Mouse (Mus musculus) ovary, postnatal 14 days (tissue): ENCODE results near the gene Hes1.
"Not testable (repeated sequence)": the region's sequence is repeated elsewhere in the genome, so short reads cannot be mapped to it uniquely, and the experiment has no call there.

Experiments used
- DNase-seq: peaks from one replicate; pipeline ENCODE4 v3.0.0; 2022; ENCODE audit warnings: low spot score

Gene Hes1

DNA sequence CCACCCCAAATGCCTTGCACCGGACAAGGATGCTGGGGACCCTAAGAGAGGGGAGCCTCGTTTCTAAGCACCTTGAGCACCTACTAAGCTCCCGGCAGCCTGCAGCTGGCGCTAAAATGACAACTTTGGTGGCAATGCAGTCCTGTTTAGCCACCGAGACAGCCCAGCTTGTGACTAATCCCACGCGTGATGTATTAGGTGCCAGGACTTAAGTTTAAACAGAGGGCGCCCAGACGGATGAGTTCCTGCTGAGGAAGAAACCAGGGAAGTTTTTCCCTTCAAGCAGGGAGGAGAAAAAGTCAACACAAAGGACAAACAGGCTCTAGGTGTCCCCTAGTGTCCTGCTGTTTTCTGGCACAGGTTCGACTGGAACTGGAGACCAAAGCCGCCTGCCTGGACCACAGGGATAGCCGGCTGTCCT is 6.6 kb downstream of the Hes1 start:
- no peak for DNase-seq

DNA sequence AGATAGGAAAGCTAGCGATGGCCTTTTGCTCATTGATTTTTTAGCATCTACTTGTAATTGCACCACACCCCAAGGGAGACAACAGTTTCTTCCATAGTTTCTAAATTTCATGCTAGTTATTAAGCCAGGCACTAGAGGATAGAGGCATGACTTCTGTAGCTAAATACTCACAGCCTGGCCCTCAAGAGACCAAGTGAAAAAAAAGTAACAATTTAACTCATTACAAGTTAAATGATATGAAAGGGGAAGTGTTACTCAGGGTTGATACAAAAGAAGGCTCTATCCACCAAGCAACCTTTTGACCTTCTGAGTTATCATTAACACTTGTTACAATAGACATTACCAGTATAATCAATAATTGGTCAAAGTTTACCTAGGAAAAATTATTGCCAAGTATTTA is 9.1 kb downstream of the Hes1 start:
- DNase-seq: no peak

DNA sequence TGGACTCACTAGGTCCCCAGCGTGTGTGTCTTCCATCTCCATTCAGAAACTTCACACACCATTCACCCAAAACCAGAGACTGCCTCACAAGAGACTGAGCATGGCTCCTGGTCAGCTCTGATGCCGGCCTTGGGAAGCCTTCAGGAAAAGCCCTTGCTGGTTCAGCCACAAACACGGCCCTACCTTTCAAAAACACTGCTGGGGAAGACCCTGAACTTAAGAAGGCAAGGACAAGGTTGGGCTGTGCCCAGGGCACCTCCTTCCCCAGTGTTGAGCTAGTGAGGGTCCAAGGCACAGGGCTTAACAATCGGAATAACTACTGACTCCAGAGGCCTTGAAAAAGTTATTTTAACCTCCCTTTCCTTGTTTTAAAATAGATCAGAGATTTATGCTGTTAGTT is 17.3 kb downstream of the Hes1 start:
- no peak for DNase-seq

DNA sequence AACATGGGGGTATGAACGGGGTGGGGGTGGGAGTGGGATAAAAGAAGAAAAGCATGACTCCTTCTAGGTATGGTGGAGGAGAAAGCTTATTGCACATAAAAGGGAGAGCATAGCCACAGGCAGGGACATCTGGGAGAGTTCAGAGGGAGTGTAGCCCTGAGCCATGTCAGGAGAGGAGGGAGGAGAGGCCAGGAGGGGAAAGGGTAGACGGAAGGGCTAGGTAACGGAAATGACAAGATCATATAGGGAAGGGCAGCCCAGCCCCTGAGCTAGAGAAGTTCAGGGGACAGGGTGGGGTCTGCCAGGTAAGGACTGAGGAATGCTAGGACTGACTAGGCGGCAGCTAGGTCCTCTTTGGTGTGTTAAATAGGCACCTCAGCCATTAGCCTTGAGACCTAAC is 17.8 kb downstream of the Hes1 start:
- no peak for DNase-seq

DNA sequence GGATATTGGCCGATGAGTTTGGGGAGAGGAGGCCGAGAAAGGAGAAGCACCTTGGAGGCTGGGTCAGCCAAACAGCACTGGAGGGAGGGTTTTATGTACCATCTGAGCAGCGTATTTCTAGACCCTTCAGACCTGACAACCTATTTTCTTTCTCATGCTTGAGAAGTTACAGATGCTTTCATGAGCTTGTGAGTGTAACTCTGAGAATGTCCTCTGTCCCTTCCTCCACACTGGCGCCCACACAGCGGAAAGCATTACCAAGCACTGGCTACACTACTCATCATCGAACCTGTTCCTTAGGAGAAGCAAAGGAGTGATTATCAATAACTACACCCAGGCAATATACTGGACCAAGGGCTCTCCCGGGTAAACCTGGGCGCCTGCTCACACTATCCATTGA is 18.8 kb downstream of the Hes1 start:
- no peak for DNase-seq

DNA sequence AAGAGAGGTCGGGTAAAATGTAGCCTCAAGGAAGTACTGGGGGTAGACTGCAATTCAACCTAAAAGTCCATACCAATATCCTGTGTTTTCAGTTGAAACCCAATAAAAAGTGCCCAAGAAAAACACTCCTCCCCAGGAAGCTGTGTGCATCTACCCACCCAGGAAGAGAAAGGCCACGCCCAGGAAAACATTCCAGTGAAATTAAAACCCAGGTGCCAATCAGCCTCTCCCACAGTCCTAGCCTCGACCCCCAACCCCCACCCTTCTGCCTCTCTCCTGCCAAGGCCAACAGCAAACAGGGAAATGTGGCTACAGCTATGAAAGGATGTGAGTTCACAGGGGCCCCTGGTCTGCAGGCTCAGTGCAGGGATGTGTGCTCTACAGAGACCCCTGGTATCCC is 19.4 kb downstream of the Hes1 start:
- no peak for DNase-seq

DNA sequence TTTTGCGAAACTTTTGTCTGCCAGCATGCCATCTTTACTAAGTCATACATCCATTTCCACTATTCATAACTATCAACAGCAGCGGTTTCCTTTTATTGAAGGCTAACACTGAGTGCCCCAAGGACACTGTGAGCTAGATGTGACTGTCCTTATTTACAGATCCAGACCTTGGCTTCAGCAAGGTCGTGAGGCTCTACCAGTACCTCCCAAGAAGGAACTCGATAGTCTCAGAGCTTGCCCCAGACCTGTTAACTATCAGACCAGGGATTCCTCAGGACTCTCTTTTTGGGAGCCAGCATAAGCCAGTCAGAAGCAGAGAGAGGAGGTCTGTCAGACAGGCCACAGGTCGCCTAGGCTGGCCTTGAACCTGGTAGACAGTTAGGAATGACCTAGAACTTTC is 24.5 kb downstream of the Hes1 start:
- DNase-seq: no peak

DNA sequence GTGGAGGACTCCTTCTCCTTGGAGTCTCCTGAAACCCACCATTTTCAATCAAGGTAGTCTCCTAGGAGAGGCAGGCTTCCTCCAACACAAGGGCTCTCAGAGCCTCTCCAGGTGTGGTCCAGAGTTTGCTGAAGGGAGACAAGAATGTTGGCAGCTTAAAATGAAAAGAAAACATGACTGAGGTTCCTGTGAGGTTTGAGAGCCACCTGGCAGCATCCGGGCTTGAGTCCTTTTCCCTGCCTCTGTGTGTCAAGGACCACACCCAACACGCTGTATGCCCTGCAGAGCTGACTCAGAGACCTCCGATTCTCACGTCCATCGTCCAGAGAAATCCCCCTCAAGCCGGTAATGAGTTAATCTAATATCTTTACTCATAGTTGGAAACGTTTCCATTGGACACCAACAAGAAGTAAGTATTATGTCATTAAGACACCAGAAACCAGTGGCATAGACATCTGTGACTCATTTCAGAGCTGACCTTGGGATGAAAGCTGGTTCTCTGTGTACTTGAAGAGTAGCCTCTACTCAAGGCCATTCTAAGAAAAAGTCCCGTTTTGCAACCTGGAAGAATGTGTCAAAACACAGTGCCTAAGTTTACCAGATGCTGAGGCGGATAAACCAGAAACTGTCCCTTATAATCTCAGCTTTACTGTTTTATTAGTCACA is 26.1 kb downstream of the Hes1 start:
- no peak for DNase-seq

DNA sequence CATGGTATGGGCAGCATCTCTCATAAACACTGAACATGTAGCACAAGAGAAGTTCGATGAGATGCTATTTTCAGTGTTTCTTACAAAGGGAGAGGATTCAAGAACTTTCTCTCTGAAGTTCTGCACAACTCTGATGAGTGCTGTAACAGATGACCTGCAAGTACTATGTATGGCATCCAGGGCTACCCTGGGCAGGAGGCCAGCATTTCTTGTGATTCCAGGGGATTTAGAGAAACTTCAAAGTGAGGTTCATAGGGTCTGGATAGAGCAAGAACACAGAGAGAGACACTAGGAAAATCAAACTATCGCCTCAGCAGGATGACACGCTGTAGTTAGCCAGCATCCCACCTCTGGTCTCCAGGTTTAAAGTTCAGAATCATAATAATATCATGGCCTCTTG is 31.9 kb downstream of the Hes1 start:
- DNase-seq: no peak

DNA sequence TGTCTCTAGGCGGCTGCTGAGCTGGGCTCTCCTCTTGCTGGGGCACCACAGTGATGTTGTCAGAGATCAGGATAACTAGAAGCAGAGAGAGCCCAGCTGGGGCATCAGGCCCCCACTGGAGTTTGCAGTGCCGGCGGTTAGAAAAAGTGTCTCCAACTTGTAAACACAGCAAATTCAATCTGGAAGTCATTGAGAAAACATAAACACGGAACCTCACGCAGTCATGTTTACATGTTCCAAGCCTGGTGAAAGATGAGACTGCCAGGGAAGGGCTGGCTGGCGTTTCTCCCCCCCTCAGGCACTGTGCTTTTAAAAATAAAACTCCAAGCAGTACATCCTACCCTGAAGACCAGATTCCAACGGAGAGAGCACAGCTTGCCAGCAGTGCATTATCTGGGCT is 32.3 kb downstream of the Hes1 start:
- DNase-seq: no peak

DNA sequence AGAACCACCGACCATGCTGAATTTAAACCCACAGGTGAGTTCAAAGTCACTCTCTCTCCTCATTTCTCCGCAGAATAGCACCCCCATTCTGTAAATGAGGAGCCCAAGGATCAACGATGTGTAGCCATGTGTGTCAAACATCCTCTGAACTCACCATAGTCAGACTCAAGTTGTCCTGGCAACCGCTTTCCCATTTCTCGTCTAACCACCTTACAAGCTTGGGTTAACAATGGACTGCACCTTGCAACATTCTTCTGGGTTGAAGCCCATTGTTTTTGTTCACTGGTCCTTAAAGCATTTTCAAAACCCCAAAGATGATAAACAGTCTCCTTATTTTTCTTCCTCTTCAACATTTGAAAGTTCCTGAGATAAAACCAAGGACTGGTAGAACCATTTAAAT is 34.9 kb downstream of the Hes1 start:
- DNase-seq: no peak

DNA sequence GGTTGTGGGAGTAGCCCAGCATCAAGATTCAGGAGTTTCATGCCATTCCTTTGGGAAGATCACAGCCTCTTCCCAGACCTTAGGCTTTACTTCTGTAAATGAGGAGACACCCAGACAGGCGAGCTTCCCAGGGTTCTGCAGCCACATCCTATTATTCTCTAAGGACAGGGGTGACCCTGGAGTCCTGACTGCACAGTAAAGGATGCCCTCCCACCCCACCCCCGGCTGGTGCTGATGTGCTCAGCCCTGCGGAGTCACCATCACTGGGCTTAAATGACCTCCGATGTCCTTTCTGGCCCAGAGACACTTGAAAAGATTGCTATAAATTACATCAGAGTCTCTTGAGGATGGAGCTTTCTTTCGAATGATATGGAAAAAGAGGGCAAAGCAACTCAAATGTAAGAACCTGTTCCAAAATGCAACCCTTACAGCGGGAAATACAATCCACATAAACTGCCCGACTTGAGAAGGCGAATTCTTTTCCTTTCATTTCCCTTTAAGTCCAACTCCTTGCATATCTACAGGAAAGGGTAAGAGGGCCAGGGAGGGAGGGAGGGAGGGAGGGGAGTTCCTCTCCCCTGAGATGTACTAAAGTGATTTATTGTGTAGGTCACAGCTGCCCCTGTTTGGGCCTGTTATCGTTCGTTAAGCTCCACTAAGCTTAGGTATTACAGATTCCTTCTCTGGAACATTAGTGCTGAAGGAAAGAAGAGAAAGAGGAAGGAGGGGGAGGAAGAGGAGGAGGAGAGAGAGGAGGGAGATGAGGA is 38.1 kb downstream of the Hes1 start:
- no peak for DNase-seq

DNA sequence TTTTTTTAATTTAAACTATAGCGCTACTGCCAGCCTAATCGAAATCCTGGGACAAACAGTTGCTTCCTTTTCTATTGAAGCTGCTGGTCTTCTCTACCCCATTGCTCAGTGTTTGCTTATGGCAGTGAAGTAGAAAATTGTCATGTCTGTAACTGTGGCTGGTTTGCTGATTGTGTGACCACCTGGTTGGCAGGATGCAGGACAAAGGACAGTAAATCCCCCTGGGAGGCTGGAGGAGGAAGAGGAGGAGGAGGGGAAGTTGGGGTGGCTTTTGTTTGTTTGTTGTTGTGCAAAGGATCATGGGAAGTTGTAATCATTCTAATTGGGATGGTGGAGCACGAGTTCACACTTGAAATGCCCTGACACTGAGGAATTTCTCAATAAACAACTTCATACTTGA is 38.8 kb downstream of the Hes1 start:
- DNase-seq: no peak

DNA sequence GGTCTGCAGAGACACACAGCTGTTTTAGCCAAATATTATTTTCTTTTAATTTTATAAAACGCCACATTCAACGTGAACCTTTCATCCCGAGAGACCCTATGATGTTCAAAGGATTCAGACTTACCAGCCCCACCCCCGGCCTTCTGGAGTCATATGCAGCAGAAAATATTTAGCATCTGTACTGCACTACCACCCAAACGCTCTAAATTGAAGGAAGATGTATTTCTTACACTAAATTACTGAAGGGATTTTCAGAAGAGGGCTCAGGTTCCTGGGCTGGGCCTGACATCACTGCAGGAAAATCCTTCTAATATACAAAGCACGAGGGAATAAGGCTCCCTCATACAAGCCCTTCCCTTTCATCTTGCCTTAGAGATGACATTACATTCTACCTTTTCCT is 39.3 kb downstream of the Hes1 start:
- DNase-seq: no peak

DNA sequence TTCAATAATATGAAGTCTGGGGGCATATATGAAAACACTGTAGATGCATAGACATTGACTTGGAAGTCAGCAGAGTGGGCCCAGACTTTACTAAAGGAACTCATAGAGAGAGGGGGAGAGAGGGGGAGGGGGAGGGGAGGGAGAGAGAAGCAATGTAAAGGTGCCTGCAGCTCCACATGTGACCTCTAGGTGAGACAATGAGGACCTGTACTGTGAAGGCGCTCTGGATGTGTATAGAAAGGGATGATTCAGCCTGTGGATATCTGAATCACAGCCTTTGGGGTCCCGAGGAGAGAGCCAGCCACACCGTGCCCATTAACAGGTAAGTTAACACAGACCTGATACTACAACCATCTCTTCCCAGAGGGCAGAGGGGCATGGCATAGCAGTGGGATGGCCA is 40.2 kb downstream of the Hes1 start:
- DNase-seq: no peak

DNA sequence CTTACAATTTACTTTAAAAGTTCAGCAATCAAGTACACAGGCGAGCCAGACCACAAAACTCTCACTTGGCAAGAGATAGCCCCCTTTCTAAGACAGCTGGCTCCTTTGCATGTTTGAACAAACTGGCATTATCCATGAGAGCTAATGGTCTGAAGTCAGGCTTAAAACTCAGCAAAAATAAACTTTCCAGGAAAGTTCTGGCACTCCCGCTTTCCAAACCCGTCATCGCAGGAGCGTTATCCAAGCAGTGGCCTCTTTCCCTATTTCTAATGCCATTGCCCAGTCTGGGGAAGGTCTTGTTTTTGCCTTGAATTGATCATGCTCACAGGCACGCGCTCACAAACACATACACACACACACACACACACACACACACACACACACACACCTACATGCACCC is 41.3 kb downstream of the Hes1 start:
- DNase-seq: no peak

DNA sequence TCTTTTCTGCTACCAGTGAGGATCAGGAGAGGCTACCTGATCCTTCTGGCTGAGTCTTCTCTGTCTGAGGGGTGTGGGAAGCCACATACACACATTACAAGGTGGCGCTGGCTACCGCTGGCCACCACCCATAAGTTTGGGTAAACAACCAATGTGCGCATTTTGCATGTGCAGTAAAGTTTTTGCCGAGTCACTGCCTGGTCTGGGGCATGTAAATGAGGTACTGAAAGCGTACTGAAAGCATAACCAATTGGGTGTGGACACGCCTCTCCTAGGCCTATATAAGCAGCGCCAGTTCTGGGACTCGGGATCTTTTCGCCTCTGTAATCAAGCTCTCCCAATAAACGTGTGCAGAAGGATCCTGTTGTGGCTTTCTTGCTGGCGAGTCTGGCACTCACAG is 44.0 kb downstream of the Hes1 start:
- not testable (repeated sequence) for DNase-seq

DNA sequence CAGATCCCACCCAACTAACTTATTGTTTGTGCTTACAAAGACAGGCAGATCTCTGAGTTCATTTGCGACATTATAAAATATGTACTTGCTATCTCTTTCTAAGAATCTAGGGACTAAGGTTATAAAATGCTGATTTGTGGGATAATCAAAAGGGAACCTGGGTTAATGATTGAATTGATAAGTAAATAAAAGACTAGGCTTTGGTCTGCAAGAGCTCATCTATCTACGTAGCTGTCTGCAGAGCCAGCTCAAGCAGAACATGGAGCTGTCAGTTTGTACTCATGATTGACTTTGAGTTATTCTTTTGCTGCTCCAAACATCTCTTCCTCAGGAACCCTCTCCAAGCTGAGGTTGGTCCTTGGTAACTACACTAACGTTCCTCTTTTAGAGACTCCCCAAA is 46.3 kb downstream of the Hes1 start:
- no peak for DNase-seq

DNA sequence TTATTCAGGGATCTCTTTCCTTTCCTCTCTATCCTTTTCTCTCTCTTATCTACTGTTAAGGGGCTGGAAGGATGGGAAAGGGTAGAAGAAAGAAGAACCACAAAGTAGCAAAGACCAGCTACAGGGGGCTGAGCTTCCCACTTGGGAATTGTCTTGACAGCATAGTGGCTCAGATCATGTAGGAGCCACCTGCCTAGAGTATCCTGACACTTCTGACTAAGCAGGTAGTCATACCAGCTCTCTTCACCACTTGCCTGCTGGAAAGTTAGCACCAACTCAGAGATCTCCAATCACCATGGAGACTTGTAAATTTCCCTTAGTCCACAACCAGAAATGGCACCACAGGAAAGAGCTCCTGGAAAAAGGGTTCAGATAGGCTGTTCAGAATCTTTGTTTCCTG is 46.9 kb downstream of the Hes1 start:
- no peak for DNase-seq

DNA sequence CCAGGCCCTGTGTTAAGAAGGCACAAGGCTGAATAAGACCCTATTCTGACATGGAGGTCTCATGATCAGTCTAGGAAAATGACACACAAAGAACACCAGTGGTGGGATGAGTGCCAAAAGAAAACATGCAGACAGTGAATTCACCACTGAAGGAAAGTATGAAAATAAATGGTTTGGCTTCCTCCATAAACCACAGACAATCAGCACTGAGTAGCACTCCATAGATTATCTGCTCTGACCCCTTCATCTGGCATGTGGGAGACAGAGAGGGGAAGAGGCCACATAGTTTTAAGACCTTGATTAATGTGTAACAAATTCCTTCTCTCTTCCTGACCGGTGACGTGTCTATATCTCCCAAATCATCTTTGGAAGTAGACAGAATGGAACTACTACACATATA is 47.4 kb downstream of the Hes1 start:
- DNase-seq: no peak

DNA sequence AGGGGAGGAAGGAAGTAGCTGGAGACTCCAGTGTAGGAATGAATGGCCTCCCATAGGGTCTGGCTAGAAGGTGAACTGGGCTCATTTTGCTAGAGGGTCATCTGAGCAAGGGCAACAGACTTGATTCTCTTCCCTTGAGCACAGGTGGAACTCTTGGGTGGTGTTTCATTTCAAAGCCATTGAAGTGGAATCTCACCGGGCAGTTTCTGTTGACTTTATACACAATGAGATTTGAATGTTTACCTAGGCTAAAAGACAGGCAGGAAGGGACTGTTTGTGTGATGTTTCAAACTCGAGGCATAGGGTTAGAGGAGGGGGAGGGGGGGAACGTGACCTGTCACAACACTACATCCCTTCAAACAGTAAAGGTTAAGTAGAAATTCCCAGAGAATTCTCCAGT is 49.0 kb downstream of the Hes1 start:
- DNase-seq: no peak

DNA sequence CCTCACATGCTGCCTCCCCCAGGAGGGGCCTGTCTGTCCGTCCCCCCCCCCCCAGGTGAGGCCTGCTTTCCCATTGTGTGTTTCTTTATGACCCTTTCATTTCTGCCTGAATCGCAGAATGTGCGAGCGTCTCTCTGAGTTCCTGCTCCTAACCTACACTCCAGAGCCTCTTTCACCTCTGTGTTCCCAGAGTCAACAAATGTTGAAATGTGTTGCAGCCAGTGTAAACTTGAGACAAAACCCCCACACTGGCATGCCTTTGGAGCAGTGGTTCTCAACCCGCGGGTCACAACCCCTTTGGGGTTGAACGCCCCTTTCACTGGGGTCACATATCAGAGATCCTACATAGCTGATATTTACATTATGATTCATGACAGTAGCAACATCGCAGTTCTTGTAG is 49.6 kb downstream of the Hes1 start:
- no peak for DNase-seq

DNA sequence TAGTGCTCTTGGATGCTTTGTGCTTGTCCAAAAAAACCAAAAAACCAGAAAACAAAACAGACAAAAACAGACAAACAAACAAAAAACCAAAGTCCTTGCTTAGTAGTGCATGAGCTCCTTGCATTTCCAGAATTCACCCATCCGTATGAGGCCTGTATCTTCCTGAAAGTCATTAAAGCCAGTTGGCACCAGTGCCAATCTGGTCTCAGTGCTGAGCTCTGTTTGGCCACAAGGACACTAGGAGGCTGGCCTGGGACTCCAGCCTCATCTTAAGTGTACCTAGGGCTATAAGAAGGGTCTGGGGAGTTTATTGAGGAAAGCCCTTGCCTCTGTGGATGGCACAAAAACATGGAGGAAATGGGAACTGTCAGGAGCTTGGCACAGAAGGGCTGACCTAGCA is 50.3 kb downstream of the Hes1 start:
- DNase-seq: no peak
